Mouse (Mus musculus): ENCODE data around the gene Fan1.

Gene Fan1

GRCm38 (mm10) chr7:64332686-64333085 is 41.2 kb downstream of the Fan1 start:
- no peak for DNase-seq (ENCODE audit: low read depth in 1 of 2, low spot score in 2 of 2)

DNA sequence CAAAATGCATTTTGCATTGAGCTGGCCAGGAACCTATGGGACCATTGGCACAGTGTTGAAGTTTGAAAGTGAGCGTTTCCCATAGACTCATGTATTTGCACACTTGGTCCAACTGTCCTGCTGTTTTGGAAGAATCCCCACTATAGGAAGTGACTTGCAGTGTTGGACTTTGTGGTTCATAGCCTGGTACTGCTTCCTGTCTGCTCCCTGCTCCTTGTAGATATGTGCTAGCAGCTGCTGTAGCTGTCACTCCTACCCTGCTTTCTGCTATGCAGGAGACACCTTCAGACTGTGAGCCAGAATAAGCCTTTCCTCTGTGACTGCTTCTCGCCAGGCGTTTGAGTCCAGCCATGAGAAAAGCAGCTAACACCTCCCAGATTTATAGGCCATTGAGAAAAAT is 42.6 kb downstream of the Fan1 start:
- no peak for DNase-seq (ENCODE audit: low read depth in 1 of 2, low spot score in 2 of 2)

DNA sequence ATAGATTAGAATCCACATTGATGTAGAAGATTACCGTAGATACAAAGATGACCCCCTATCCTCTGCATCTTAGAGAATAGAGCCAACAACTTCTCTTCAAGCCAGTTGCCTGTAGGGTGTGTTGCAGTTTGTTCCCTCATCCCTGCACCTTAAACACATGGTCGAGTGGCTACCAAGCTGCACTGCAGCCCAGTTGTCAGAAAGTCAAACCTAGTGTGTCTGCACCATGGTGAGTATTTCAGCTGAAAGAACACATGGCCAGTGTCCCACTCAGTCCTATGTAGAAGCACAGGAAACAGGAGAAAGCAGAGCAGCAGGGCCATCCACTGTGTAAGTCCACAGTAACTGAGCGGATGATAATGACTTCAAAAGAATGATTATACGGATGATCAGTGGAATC is 46.4 kb downstream of the Fan1 start:
- DNase-seq (ENCODE audit: low read depth in 1 of 2, low spot score in 2 of 2), result no peak

DNA sequence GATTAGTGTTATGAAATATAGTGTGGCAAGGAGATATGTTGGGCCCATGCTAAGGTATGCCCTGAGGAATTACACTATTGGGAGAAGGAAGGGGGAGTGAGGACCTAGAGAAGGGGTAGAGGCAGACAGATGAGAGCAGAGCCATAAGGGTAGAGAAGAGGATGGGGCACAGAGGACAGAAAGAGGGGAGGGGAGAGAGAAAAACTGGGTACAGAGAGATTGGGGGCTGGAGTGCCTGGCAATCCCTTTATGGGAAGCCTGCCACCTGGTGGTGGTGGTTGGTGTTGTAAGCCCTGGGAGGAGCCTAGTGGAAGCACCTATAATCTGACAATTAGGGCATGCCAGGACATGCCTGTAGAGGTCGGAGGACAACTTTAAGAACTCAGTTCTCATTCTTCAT is 47.0 kb downstream of the Fan1 start:
- peak; percentile 33 to 61 for DNase-seq (ENCODE audit: low read depth in 1 of 2, low spot score in 2 of 2)

DNA sequence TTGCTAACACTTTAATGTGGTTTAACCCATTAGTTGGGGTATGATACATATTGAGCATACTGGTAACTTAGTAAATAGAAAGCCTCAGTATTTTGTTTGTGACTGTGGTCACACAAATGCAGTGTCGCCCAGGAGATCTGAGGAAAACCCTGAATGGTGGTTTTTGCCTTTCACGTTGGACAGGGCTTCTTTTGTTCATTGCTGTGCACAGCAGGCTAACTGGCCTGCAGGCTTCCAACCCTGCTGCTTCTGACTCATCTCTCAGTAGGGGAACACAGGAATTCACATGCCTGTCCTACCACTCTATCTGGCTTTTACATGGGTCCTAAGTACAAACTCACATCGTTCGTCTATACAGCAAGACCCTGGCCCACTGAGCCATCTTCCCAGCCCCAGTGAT is 52.2 kb downstream of the Fan1 start:
- DNase-seq (ENCODE audit: low read depth in 1 of 2, low spot score in 2 of 2), result no peak

DNA sequence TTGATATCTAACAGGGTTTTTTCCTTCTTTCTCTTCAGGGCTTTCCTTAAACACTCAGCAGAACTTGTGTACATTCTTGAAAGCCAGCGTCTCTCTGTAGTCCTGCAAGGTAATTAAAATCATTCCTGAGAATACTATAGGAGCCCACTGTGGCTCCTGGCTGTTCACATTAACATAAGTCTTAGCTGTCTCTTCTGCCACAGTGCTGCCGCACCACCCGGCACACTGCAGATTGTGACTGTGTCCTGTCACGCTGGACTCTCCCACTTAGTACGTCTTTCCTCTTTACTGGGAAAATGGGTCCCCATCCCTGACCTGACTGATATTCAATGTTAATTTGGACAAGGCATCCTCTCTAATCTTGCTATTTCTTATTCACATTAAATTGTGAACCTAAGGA is 52.8 kb downstream of the Fan1 start:
- no peak for DNase-seq (ENCODE audit: low read depth in 1 of 2, low spot score in 2 of 2)

GRCm38 (mm10) chr7:64312811-64313210 is 61.1 kb downstream of the Fan1 start:
- no peak for DNase-seq (ENCODE audit: low read depth in 1 of 2, low spot score in 2 of 2)

DNA sequence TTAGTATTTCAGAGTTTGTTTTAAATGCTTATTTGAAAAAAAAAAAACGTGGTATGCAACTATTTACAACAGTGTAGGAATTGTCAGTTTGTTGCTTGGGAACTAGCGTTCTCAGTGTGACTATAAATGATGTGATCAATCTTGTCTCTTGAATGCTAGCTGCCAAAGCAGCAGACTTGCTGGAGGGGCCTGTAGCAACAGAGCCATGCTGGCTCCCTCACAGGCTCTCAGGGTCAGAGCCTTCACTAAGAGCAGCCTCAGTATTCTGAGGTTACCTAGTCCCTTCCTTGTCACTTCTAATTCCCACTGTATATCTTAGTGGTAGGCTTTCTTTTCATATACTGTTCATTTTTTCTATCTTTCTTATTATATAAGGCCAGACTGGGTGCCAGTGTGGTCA is 63.1 kb downstream of the Fan1 start:
- no peak for DNase-seq (ENCODE audit: low read depth in 1 of 2, low spot score in 2 of 2)

DNA sequence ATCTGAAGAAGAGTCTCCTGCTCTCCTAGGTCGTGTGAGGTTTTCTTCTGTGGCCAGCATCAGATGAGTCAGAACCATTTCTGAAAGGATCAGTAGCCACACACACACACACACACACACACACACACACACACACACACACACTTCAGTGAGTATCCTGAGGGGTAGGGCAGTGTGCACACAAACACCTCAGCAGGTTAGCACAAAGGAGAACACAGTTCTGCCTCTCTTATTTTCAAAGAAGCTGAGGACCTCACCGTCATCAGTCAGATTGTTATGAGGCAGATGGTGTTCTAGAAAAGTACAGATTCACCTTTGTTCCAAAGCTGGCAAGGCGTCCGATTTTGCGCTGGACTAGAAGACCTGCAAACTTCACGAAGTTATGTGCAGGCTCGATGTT is 63.7 kb downstream of the Fan1 start:
- no peak for DNase-seq (ENCODE audit: low read depth in 1 of 2, low spot score in 2 of 2)

Data from monocyte, adult 2 months (primary cell).